Mouse (Mus musculus): ENCODE results near the gene Spic. TPM values are rescaled to one million over a fixed set of nuclear protein-coding genes. Genes with fewer than 3 reads are reported as not detected.
A peak's percentile ranks its signal among the peaks of the same experiment; 100 is the strongest.

The Spic gene
- total RNA-seq, 4 experiments from 2014 or later = not detected

DNA sequence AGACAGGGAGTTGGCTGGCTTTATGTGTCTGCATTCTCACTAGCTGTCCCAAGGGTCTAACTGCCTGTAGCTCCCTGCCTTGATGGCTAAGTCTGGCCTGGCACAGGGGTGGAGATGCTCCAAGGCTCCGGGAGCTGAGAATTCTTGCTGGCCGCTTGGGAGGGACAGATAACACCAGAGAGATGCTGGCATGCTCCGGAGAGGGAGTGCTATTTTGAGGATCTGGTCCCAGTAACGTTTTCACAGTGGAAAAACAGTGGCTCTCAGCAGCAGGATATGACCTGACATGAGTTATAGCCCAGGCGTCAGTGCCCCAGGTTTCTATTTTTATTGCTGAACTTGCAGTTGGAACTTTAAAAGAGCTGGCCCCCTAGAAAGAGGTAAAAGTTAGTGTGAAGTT is 39.4 kb downstream of the Spic start:
- DNase-seq (ENCODE audit: low spot score in 2 of 2) = peak; percentile 45 to 62

GRCm38 (mm10) chr10:88631330-88631953 is 53.4 kb downstream of the Spic start:
- DNase-seq (ENCODE audit: low spot score in 2 of 2) = no peak

- no peak for DNase-seq (ENCODE audit: low spot score in 2 of 2)
Observed at GRCm38 (mm10) chr10:88630663-88631329, 54.0 kb downstream of the Spic start.

DNA sequence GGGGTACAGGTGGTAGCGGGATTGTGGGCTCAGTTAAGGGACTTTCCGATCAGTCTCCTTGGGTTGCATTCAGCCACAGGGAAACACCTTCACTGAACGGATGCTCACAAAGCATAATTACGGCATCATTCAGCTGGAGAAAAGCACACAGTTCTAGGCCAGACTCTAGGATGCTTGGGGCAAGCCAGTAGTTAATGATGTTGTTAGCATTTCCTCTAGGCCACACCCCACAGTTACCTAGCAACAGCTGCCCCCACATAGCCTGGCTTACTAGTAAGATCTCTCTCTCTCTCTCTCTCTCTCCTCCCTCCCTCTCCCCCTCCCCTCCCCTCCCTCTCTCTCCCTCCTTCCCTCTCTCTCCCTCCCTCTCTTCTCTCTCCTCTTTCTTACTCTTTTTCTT is 57.8 kb downstream of the Spic start:
- DNase-seq (ENCODE audit: low spot score in 2 of 2) = no peak

GRCm38 (mm10) chr10:88626176-88626575 is 58.6 kb downstream of the Spic start:
- no peak for DNase-seq (ENCODE audit: low spot score in 2 of 2)

Other genes with a start within 250 kb of the Spic start
- gene Sycp3, start 225.4 kb downstream of the Spic start, total RNA-seq (2022) = not detected
- 100 to 1,000 TPM in 2 of 4 experiments, 10 to 100 TPM in 2; 94.8 to 118 (median 103) TPM for gene Chpt1, start 180.9 kb downstream of the Spic start, total RNA-seq (2022)
- gene Mybpc1, start 79.9 kb downstream of the Spic start, total RNA-seq (2022) = 100 to 1,000 TPM; 812 to 945 (median 865) TPM
- 100 to 1,000 TPM in 1 of 4 experiments, 10 to 100 TPM in 3; 90.0 to 100 (median 98.2) TPM for gene Arl1, start 45.8 kb upstream of the Spic start, total RNA-seq (2022)
- 10 to 100 TPM; 10.3 to 17.2 (median 11.7) TPM for gene Utp20, start 141.8 kb upstream of the Spic start, total RNA-seq (2022)
- gene Slc5a8, start 201.0 kb upstream of the Spic start, total RNA-seq (2022) = not detected